Mouse (Mus musculus) thymus, postnatal 0 days (tissue): Measurements from ENCODE around the gene Hoxc4. TPM values are rescaled to one million over a fixed set of nuclear protein-coding genes. Genes with fewer than 3 reads are reported as not detected.

Experiments
- DNase-seq: peaks from one replicate; pipeline ENCODE4 v3.0.0-alpha.2; 2015; ENCODE audit warnings: low spot score
- polyA plus RNA-seq: library from polyadenylated mRNA; unstranded; fragments of >200 nt; fragmentation: Nextera tagmentation; extraction: Ambion mirVana; gene quantifications from 2 replicates; pipeline ENCODE4 v1.2.1, GENCODE M21; 2015

Gene Hoxc4
- polyA plus RNA-seq, 1 experiment from 2014 or later, result 0.07 TPM

GRCm38 (mm10) chr15:102990461-102991397, 28.0 kb upstream of the Hoxc4 start, which contains the start of gene Hoxc8:
Hoxc8 (plus strand) TSS chr15:102990607.
- DNase-seq, result no peak

DNA sequence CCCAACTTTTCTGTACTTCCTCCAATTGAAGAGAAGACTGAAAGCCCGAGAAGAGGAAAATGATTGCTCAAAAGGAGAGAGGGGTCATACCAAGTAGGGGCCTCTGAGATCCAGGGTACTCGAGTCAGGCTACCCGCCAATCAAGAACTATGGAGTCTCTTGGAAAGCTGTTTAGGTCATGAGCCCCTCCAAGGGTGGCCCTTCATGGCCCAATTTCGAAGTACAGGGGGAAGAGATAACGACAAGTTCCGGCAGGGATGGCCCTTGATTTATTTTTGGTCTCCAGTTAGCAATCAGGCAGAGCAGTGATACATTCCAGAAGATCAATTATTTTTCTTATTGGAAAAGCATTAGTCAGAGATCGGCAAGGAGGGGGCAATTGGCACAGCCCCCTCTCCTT, 27.0 kb upstream of the Hoxc4 start:
- DNase-seq, result no peak

GRCm38 (mm10) chr15:102992206-102992605, 26.5 kb upstream of the Hoxc4 start:
- DNase-seq, result no peak

- DNase-seq, result no peak
Observed at GRCm38 (mm10) chr15:102992863-102993262, 25.9 kb upstream of the Hoxc4 start.

GRCm38 (mm10) chr15:102996548-102996947, 22.2 kb upstream of the Hoxc4 start:
- DNase-seq, result no peak

- DNase-seq, result no peak
Observed at GRCm38 (mm10) chr15:102997431-102997830, 21.3 kb upstream of the Hoxc4 start.

DNA sequence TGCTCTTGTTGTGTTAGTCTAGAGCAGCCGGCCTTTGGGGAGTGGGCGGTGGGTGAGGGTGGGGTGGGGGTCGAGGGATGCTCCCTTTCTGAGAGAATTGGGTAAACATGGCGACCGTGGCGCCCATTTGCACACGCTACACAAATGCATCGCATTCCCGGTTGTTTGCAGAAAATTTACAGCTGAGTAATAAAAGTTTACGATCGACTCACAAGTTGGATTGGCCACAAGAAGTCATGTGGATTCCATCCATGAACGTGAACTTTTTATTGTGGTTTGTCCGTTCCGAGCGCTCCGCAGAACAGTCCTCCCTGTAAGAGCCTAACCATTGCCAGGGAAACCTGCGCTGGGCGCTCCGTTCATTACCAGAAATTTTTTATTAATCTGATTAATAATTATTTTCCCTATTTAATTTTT, 20.8 kb upstream of the Hoxc4 start, which contains the start of gene Hoxc6:
Hoxc6 (plus strand) TSS at position 319 of the 417 bp plus-strand sequence.
- no peak for DNase-seq

GRCm38 (mm10) chr15:102998608-102999182, 20.0 kb upstream of the Hoxc4 start:
- no peak for DNase-seq

DNA sequence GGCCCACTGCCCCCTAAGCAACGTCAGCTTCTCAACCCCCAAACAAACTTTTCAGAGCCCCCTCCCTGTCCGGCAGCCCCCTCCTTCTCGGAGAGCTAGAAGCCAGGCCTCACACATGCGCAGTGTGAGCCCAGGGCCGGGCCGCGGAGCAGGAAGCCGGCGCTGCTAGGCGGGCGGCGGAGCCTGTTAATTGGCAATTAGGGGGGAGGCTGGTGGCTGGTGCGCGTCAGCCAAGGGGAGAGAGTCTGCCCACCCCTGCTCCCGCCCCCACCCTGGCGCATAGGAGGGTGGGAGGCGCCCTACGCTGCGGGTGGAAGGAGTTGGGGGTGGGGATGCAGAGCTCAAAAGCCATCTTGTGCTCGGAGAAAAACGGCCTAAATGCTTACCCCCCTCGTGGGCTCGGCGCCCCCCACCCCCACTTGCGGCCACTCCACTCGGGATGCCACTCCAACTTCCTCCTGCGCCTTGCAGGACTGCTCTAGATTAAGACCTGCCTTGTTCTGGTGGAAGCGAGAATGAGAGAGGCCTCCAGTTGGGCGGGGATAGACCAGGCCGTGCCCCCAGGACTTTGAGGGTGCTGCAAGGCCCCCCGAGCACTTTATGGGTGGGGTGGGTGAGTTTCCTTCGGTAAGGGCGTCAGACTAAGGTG, 19.4 kb upstream of the Hoxc4 start:
- DNase-seq, result peak; percentile 21

DNA sequence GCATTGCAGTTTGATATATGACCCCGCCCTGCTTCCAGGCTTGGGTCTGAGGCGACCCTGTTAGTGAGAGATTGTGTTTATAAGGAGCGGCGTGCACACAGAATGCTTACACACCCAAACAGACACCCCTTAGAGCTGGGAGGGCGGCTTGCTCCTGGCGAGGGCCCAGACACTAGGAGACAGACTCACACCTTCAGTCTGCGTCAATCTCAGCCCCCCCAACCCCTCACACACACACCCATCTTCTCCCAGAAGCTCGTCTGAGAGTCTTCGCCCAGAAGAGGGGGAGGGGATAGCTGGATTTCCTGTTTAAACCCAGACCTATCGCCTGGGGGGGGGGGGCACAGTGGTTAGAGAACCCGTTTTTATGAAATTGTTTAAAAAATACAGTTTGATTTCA, 18.8 kb upstream of the Hoxc4 start:
- no peak for DNase-seq

- no peak for DNase-seq
Observed at GRCm38 (mm10) chr15:103000501-103000901, 18.2 kb upstream of the Hoxc4 start.

- no peak for DNase-seq
Observed at GRCm38 (mm10) chr15:103001370-103001769, 17.4 kb upstream of the Hoxc4 start.

GRCm38 (mm10) chr15:103002156-103002555, 16.6 kb upstream of the Hoxc4 start:
- no peak for DNase-seq

GRCm38 (mm10) chr15:103002821-103003448, 15.8 kb upstream of the Hoxc4 start:
- DNase-seq, result no peak

DNA sequence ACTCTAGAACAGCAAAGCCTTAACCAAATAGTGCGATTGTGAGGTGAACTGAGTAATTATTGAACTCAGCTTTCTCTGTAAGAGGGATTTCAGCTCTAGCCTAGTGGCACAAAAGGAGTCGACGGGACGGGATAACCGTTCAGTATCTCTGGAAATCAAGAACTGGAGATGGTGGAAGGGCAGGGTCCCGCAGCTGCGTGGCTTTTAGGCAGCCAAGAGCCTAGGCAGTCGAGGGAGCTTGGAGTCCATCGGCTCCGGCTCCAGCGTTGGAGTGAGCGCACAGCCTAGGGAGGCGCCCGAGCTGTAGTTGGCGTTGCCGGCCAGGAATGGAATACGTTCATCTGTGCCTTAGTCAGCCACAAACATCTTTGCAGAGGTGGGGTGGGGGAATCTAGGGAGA, 13.4 kb upstream of the Hoxc4 start:
- DNase-seq, result no peak

- DNase-seq, result no peak
Observed at GRCm38 (mm10) chr15:103005797-103006196, 12.9 kb upstream of the Hoxc4 start.

DNA sequence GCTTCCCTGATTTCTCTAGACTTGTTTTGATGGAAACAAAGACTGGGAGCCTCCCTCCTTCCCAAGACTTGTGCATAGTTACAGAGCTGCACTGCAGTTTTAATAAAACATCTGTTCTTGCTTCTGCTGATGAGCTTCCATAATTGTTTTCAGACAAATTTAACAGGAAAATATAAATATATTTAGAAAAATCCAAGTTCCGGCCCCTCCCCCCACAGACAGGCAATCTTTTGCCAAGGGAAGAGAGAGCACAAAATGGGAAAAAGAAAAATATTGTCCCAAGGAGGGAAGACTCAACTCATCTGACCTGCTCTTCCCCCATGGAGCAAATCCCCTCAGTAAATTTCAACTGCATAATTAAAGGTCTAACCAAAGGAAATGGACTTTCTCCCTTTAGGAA, 12.4 kb upstream of the Hoxc4 start:
- no peak for DNase-seq

- DNase-seq, result no peak
Observed at GRCm38 (mm10) chr15:103009265-103010111, 9.2 kb upstream of the Hoxc4 start.

- DNase-seq, result no peak
Observed at GRCm38 (mm10) chr15:103010112-103010846, 8.5 kb upstream of the Hoxc4 start.
